Mouse (Mus musculus) spleen, postnatal 14 days (tissue): ENCODE measurements around the gene Lin37.
A peak's percentile ranks its signal among the peaks of the same experiment; 100 is the strongest.

Source experiments
- DNase-seq, 2 experiments: peaks; one replicate each; pipeline ENCODE4 v3.0.0; 2021 to 2022; ENCODE audit warnings: low spot score in 2 of 2

Lin37 gene

DNA sequence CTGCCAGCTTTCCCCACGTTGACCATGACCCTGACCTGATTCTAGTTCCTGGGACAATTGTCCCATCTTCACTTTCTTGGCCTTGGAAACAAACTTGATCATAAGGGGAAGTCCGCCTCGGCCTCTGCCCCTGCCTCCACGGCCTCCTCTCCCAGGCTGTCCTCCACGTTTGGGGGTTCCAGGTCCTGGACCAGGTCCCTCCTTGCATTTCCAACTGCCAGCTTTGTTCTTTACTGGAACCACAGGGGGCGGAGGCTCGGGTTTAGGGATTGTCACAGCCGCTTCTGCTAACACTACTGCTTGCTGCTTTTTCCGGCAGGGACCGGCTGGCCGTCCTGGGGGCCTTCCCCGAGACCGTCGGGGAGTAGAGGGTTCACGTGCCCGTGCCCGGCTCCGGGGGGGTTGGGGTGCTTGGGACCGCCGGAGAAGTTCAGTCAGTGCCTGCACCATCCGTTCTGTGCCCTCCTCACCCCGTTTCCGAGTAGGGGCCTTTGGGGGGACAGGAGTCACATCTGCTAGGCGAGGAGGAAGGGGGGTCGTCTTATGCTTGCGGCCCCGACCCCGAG lies 26.9 kb upstream of the Lin37 start:
- DNase-seq: no peak

DNA sequence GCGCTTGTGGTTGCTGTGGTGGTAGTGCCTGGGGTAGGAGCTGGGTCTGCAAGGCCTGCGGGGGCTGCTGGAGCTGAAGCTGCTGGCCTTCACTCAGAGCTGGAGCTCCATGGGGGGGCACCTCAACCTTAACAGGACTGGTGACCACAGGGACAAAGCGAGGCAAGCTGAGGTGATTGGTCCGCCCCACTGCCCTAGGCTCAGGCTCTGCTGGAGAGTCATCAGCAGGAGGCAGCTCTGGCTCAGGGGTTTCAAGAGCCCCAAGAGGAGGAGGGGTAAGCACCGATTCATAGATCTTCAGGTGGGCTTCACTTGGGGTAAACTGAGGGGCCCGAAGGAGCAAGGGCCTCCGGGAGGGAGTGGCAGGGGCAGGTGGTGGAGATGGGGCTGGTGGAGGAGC lies 25.5 kb upstream of the Lin37 start:
- no peak for DNase-seq

DNA sequence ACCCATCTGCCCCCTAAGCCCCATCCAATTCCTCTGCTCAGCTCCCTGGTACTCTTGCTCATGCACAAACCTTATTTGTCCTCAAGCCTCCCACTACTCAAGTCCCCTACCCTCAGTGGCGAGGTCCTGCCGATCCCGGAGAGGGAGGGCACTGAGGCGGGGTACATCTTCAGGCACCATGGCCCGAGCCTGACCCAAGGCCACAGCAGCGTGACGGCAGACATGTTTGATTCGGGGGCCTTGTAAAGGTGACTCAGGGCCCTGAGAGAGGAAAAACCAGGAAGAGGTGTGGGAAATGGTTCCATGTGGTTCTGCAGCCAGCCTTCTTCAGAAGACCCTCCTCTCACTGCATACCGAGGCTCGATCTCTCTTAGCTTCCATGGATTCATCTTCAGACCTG lies 24.7 kb upstream of the Lin37 start:
- no peak for DNase-seq

DNA sequence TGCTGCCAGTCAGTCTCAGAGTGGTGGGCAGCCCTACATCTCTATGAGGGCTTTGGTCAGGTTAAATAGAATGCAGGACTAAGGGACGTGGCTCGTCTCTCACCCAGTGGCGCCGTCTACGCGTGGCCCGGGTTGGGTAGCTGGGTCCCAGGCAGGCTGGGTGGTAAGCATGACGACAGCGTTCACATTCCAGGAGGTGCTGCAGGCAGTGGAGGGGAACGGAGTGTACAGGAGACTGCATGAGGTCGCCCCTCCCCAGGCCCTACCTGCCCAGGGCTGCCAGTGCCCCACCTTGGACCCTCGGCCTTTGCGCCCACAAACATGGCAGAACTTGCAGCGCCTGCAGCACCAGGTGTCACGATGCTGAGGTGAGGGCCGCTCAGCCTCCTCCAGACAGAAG lies 21.9 kb upstream of the Lin37 start:
- DNase-seq: no peak

DNA sequence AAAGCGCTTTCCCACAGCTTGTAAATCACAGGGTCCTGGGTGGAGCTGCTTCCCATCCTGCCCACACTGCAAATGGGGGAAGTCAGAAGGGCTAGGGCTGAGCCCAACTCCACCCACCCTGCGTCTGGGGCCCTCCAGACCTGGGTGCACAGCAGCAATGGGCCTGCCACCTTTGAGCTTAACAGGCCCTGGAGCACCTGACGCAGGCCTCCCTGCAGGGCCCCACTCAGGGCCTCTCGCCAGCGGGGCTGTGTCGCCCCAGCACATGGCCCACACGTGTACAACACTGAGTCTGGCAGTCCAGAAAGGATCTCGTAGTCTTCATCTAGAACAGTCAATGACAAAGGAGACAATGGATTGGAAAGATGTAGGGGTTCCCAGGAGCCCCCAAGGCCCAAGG lies 20.3 kb upstream of the Lin37 start:
- DNase-seq: no peak

DNA sequence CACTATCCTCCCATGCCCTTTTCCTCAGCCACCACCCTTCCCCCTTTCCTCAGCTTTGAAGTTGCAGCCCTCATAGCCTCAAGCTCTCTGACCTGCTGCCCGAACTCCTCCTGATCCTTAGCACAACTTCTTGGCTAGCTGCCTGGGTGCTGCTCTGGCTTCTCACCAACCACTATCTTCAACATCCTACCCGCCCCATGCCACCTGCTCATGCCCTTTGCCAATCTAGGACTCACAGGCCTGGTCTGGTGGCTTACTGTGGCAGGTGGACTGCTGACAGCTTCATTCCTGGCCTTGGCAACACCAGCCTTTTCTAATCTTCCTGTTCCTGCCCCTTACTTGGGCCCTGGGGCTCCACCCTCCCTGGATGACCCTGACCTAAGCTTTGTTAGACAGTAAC lies 13.3 kb upstream of the Lin37 start:
- peak in 1 of 2 experiments; percentile 49 for DNase-seq

DNA sequence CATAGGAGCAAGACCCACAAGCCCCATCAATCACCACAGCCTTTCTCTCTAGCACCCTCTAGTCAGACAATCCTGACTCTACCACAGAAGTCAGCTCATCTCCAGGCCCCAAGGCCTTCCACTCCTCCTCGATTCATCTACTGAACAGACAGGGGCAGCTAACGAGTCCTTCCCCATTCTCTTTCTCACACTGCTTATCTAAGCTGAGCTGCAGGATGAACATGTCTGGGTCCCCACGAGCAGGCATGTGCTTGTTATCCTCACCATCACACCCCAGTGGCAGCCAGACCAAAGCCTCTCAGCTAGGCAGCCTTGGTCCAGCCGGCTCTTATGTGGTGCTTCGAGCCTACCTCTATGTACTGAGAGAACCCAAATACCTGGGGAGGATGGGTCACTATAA lies 12.8 kb upstream of the Lin37 start:
- DNase-seq: no peak

DNA sequence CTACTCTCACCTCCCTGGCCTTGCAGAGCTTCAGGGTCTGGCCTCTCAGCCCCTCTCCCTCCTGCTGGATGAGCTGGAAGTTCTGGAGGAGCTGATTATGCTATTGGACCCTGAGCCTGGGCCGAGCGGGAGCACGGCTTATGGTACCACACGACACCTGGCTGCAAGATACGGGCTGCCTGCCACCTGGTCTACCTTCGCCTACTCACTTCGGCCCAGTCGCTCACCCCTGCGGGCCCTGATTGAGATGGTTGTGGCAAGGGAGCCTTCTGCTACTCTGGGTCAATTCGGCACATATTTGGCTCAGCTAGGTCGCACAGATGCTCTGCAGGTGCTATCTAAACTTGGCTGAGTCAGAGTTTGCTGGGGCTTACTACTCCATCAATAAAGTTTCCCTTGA lies 7.9 kb upstream of the Lin37 start:
- no peak for DNase-seq

DNA sequence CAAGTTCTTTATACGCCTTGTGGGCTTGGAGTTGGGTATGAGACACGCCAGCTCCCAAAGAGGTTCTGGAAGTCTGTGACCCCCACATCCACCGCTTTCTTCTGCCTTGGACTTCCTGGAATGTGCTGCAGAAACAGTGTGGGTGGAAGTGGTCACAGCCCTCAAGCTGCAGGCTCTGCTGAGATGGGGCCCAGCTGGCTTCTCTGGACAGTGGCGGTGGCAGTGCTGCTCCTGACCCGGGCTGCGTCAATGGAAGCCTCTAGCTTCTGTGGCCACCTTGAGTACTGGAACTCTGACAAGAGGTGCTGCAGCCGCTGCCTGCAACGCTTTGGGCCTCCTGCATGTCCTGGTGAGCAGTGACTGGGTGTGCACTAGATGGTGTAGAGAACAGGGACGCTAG lies 6.4 kb upstream of the Lin37 start:
- DNase-seq: no peak

DNA sequence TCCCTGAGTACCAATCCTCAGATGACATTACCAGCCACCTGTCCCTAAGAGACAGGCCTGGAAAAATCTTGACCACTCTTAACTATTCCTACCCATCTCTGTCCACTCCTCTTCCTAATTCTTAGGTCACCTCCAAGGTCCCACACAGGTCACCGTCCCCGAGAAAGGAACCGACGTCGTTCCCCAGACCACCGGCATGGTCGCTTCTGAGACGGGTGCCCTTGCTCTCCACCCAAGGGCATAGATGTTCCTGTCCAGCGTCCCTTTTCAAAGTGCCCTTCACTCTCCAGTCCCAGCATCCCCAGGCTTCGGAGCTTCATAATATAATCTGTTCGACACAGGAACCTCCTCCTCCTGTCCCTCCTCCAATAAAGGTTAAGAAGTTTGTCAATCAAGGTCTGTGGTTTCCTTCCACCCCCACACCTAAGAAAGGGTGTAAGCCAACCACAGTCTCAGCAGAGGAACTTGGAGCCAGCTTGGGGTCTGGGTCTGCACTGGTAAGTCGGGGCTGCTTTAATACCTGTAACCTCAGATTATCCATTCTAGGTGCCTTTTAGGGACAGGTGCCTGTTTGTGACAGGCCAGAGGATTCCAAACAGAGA lies 5.4 kb upstream of the Lin37 start, which contains the start of gene Igflr1:
Igflr1 (plus strand) TSS at position 458 of the 602 bp plus-strand sequence.
- no peak for DNase-seq

DNA sequence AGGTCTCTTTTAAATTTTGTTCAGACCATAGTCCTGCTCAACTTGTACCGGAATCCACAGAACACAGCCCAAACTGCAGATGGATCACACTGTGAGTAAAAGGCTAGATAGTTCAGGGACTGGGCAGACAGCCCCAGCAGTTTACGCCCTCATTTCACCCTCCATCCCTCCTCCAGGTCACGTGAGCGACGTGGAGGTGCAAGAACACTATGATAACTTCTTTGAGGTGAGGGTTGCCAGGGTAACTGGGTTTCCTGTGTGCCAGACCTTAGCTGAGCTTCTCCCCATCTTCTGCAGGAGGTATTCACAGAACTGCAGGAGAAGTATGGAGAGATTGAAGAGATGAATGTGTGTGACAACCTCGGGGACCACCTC lies 4.3 kb upstream of the Lin37 start:
- no peak for DNase-seq

DNA sequence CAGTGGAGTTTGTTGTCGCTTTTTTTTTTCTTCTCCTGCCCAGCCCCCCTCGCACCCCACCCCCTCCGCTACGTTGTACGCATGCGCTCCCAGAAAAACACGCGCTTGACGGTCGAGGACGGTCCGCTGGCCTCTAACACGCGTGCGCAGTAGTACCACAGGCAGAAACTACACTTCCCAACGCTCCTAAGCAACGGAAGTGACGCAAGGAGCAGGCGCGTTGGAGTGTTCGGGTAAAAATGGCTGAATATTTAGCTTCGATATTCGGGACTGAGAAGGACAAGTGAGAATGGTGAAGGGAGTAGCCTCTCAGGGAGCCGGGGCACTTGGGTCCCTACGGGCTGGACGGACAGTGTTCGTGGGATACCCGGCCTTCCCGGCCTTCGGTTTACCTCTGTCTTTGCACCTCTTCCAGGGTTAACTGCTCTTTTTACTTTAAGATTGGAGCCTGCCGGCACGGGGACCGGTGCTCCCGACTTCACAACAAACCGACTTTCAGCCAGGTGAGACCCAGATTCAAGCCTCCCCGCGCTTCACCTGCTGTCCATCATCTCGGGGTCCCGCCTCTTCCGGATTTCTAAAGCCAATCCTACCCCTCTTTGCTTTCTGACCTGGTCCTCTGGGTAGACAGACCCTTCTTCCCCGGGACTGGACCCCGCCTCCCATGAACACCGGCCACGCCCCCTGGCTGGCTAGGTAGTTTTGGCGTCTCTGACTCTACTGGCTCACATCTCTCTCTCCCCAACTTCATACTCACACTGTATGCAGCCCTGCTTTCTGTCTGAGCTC lies 3.7 kb upstream of the Lin37 start, which contains the start of the genes U2af1l4, Gm49396 and Psenen:
U2af1l4 (plus strand) TSS at position 185 of the 789 bp plus-strand sequence.
Gm49396 (plus strand) TSS at position 228 of the 789 bp plus-strand sequence.
Psenen (minus strand) TSS at position 511 of the 789 bp plus-strand sequence.
- DNase-seq: peak; percentile 87 to 90

DNA sequence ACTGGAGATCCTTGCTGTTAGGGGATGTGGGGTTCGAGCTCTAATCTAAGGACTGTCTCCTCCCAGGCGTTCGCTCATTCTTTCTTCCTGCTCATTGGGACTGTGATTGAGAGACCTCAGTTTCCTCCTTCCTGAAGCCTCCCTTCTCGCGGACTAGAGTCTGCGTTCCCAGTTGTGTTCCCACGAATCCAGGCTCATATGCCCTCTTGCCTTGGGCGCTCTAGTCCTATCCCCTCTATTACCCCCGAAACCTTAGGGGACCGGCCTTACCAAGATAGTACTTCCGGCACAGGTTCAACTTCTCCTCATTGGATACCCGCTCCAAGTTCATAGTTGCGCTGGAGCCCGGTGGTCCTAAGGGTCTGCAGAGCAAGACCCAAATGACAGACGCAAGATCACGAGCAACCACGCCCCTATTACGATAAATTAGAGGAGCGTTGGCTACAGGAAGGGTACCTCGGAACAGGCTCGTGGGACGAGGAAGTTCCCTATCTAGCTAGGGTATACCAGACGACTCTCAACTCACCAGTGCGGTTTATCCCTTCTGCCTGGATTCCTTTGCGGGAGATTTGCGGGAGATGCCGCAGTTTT lies 3.0 kb upstream of the Lin37 start:
- no peak for DNase-seq

DNA sequence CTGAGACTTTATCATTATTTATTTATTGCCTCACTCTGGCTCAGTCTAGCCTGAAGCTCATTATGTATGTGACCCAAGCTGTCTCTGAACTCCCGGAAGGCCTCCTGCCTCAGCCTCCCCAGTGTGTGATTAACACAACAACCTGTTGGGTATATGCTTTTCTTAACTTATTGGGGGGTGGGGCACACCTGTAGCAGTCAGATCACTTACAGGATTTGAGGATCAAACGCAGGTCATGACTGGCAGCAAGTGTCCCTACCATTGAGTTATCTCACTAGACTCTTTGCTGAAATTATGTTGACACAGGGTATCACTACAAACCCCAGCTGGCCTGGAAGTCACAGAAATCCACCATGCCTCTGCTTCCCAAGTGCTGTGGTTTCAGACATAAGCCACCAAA lies 658 bp upstream of the Lin37 start:
- no peak for DNase-seq

DNA sequence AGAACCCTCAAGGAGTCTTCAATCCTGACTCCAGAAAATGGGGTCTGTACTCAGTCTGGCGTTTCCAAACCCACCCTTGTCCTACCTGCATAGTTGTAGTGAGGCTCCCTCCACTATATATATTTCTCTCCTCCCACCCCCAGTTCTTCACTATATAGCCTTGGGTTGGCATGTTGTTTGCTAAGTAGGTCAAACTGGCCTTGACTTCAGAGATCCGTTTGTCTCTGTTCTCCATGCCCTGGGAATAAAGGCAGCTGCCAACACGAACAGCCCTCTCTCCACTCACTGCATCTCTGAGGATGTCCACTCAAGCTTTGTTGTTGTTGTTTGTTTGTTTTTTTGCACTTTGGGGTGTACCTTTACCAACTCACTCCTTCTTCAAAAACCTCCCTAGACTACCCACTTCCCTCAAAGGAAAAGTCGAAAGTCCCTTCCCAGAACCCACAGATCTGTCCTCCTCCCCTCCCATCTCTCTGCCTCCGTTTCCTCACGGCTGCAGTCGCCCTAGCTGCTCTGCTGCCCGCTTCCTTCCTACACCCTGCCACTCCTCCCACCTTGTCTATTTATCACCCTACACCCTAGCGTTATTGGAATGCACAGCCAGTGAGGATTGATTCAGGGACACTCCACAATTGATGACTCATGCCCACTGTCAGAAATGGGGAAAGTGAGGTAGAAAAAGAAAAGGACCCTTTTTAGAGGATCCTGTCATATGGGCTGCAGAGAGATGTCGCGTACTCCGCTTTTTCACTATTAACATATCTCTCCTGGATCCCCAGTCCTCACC lies 789 bp downstream of the Lin37 start:
- DNase-seq: no peak

DNA sequence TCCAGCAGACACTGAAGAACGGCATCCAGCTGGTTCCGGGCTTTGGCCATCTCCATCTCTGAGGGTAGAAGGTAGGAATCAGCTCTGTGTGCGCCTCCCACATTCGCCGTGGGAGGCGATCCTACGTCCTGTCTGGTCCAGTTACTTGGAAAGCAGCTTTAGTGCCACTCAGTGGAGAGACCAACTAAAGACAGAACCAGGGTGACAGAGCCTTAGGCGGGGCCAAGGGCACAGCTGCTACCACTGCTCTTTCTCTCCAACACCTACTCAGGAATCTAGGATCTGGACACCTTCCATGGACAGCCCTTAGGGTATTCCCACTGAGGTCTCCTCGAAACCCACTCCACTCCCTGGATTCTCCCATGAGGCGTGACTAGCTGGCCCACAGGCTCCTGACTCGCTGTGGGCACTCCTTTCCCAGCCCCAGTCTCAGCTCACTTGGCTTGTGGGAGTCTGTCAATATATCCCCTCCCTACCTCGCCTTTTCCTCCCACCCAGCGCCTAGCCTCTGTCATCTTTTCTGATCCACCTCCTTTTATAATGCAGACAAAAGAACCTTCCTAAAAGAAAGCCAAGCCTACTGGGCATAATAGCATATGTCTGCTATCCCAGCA lies 1.6 kb downstream of the Lin37 start:
- no peak for DNase-seq

DNA sequence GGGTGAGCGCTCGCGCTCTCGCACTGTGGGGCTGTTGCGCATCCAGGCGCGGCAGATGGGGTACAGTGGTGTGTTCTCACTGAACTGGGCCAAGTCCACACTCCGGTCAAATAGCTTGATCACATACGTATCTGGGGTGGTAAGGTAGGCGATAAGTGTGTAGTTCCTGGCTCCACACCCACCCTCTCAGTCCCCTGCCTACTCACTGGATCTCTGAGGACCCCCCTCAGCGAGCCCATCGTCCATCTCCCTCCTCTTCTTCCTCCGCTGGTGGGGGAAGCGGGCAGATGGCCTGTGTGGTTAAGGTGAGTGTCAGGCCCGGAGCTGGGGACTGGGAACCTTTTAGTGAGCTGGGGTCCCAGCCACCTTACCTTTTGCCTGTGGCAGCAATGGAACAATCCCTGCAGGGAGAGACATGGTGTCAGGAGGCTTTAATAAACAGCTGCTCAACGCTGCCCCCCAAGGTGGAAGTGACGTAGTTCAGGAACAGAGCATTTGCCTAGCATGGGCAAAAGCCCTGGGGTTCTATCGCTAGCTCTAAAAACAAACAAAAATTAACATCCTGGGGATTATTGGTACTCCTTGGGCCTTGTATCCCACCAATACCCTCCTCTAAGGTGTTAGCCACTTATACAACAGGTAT lies 2.6 kb downstream of the Lin37 start:
- peak in 1 of 2 experiments; percentile 37 for DNase-seq

DNA sequence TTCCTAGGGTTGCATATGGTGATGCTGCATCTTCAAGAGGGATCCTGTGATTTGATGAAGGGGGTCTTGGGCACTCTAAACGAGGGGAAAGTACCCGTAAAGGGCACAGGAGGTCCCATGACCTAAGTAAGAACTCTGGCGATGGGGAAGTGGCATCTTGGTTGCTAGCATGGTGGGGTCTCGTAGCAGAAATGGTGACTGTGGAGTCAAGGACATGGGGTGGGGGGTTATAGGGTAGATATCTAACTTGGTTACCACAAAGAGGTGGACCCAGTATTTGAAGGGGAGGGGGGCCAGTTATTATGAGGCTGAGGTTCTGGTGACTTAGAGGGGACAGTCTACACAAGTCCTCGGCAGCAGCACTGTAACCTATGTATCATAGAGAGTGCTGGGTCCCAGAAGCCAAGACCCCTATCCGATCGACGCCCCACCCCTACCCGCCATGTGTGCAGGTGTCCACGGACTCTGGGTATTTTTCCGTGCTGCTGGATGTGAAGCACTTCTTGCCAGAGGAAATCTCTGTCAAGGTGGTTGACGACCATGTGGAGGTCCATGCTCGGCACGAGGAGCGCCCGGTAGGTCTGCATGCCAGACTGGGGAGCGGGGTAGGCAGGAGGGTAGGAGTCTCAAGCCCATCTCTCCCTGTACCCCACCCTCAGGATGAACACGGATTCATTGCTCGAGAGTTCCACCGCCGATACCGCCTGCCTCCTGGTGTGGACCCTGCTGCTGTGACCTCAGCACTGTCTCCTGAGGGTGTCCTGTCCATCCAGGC lies 5.6 kb downstream of the Lin37 start:
- no peak for DNase-seq

DNA sequence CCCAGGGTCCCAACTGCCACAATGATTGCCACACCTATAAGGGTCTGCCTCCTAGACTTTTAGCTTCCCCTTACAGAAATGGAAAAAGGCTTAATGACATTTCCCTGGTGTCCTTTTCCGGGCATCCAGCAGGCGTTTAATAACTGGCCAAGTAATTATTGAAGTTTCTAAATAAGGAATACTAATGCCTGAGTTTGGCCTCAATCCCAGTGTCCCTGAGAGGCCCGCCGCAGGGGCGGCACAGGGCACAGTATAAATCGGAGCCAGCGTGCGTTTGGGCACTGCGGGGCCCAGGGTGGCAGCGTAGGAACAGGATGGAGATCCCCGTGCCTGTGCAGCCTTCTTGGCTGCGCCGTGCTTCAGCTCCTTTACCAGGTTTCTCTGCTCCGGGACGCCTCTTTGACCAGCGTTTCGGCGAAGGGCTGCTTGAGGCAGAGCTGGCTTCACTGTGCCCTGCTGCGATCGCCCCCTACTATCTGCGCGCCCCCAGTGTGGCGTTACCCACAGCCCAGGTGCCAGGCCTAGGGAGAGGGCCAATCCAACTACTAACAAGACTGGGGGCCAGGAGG lies 6.5 kb downstream of the Lin37 start:
- peak in 1 of 2 experiments; percentile 22 for DNase-seq
